Mouse (Mus musculus) olfactory bulb, adult 2 months (tissue): ENCODE results near the gene Paqr3. TPM values are rescaled to one million over a fixed set of nuclear protein-coding genes. Genes with fewer than 3 reads are reported as not detected.

Experiments used
- H3K27ac ChIP-seq: fragments of 200-500 bp; 2 replicates; pipeline ENCODE4 v1.5.1; 2012; ENCODE audit warnings: low read depth, low read length; ENCODE audit not compliant: insufficient read depth
- H3K4me1 ChIP-seq: fragments of 200-500 bp; 2 replicates; pipeline ENCODE4 v1.6.1; 2012; ENCODE audit warnings: low read length; ENCODE audit not compliant: control insufficient read depth, insufficient read depth
- H3K4me3 ChIP-seq: fragments of 200-500 bp; 2 replicates; pipeline ENCODE4 v1.5.1; 2012; ENCODE audit warnings: mild to moderate bottlenecking, low read depth, low read length, moderate library complexity; ENCODE audit not compliant: insufficient read depth
- CTCF ChIP-seq: fragments of 200-500 bp; IDR thresholded peaks from 2 replicates; pipeline ENCODE4 v1.5.1; 2012; ENCODE audit warnings: low read depth, mild to moderate bottlenecking, low read length, moderate library complexity; ENCODE audit not compliant: insufficient read depth
- POLR2A ChIP-seq: fragments of 200-500 bp; IDR thresholded peaks from 2 replicates; pipeline ENCODE4 v1.6.1; 2012; ENCODE audit warnings: mild to moderate bottlenecking, low read depth, low read length, moderate library complexity; ENCODE audit not compliant: insufficient read depth
- WGBS: fragments of 180-500 bp; shearing (Covaris S2); methylation state at CpG from one replicate; pipeline ENCODE4 v1.1.7; 2018; 5-methylcytosine and 5-hydroxymethylcytosine counted together
- polyA plus RNA-seq: library from polyadenylated mRNA; stranded (reverse); fragments of >200 nt; gene quantifications from 2 replicates; pipeline ENCODE4 v1.2.4, GENCODE M21; 2012; ENCODE audit warnings: low replicate concordance; ENCODE audit not compliant: missing spikeins, insufficient read depth, insufficient read length

Gene Paqr3
- polyA plus RNA-seq, 1 experiment: not detected

- TF ChIP-seq POLR2A (no peak), CTCF (no peak)
- H3K27ac ChIP-seq: no peak overlapping the region
- 93% methylated on average over 5 of the region's 5 CpGs for WGBS
- no peaks in the 10 kb centered on the region for H3K4me1 ChIP-seq
- no peak overlapping the region for H3K4me3 ChIP-seq
Measured at GRCm38 (mm10) chr5:97054166-97054565, 57.2 kb downstream of the Paqr3 start.

GRCm38 (mm10) chr5:97048905-97049304, 62.5 kb downstream of the Paqr3 start:
- TF ChIP-seq CTCF (no peak), POLR2A (no peak)
- no peak overlapping the region for H3K4me3 ChIP-seq
- WGBS: 95% methylated on average over 5 of the region's 5 CpGs
- H3K4me1 ChIP-seq: no peaks in the 10 kb centered on the region
- no peak overlapping the region for H3K27ac ChIP-seq

GRCm38 (mm10) chr5:97046680-97047079, 64.7 kb downstream of the Paqr3 start:
- no peak for TF ChIP-seq CTCF
- no peak for TF ChIP-seq POLR2A
- Histone ChIP-seq H3K4me1 (no peaks in the 10 kb centered on the region), H3K4me3 (no peak overlapping the region), H3K27ac (no peak overlapping the region)
- WGBS: 90% methylated on average over 10 of the region's 10 CpGs

GRCm38 (mm10) chr5:97045260-97045659, 66.1 kb downstream of the Paqr3 start:
- no peaks in the 10 kb centered on the region for H3K4me1 ChIP-seq
- H3K4me3 ChIP-seq: no peak overlapping the region
- 85% methylated on average over 7 of the region's 7 CpGs for WGBS
- TF ChIP-seq CTCF (no peak), POLR2A (no peak)
- no peak overlapping the region for H3K27ac ChIP-seq

Other genes starting within 250 kb of the Paqr3 start
- gene Bmp2k, start 113.9 kb downstream of the Paqr3 start, polyA plus RNA-seq: 61.8 TPM in 1 of 2 replicates, not detected in the other